Mouse (Mus musculus): ENCODE measurements around the gene E130116L18Rik.
"Not testable (repeated sequence)": the region's sequence is repeated elsewhere in the genome, so short reads cannot be mapped to it uniquely, and the experiment has no call there.

Gene E130116L18Rik

DNA sequence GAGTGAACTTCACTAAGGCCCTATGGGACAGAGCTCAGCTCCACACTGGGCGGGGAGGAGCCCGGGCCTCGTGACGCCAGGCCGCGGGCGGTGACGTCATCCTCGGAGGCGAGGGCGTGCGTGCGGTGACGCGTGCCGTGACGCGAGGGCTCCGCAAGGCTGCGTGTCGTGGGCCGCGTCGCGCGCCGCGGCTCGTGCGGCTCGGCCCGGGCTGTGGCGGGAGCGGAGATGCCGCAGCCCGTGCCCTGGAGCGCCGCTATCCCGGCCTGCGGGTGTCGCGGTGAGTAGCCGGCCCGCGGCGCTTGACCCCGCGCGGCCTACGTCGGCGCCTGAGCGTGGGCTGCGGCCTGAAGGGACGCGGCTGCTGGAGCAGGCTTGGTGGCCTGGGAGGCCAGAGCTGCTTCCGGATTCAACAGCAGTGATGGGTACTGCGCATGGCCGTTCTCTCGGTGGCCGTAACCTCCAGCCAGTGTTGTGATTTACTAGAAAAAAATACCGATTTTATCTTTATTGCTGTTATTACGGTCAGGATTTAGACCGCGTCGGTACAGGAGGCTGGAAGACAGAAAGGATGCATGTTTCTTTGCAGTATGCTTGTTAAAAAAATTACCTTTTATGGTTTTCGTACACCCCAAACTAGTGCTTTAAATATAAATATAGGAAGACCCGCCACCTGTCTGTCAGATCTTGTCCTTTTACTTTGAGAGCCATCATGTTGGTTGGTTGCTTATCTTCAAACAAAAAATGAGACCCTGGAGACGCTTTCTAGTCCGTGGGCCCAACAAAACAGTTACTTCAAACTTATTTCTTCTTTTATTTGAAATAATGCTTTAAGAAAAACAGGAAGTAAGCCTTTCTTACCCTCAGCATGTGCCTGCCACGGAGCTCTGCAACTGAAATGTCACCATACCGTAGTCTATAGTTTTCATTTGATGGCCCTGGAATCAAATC, at the start of gene E130116L18Rik:
TSS of gene E130116L18Rik (minus strand) at position 402 of the 951 bp plus-strand sequence.
- in situ Hi-C loops (cut with MseI, MboI): no loop called here

DNA sequence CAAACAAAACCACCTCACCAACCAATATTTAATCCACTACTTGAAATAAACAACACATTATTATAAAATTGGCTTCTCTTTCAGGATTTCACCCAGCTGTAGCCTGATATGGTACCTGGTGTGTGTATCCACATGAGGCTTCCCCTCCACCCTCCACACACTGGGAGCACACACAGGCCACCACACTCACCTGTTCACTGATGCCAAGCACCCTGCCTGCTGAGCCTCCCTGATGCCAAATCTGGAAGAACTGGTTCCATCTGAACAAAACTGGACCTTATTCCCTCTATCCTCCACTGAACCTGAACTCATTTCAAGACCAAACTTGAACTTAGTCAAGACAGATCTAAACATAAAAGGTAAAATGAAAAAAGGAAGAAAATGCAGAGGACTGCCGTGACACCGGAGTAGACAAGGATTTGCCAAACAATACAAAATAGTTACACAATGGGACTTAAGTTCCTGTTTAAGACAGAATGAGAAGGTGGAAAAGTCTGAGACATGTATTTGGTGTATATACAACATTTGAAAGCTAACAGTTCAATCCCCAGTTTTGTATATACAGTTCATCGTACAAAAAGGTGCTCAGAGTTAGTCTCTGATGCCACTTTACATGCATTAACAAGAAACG, 45.4 kb upstream of the E130116L18Rik start:
- in situ Hi-C loops (cut with MseI, MboI): no loop called here

DNA sequence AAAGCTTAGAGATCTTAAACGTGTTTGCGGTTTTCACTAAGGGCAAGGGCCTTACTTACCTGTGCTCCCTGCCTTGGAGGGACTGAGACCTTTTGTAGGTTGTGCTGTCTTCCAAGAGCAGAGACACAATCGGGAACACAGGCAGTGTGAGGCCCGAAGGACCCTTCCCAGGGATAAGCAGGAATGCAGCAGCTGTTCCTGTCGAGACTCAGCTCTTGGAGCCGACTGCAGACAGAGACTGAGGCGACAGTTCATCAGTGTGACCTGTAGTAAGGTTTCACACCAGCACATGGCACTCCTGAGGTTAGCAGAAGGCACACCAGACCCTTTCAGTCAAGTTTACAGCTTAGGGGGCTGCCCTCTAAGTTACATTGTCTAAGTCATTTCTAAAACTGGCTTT, 39.3 kb upstream of the E130116L18Rik start:
- in situ Hi-C loops (cut with MseI, MboI): no loop called here

DNA sequence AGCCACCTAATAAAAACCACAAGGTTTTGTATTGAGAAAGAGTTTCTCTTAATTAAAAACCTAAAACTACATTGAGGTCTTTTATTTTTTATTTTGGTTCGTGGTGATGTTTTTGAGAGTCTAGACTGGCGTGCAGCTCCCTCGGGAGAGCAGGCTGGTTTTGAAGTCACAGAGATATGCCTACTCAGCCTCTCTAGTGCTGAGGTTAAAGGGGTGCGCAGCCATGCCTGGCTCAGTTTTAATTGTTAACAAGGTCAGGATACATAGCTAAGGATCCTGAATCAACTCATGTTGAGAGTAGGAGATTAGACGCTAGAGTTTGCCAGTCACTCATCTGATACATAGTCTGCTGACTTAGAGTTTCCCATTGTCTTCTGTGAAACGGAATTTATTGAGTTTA, 38.5 kb upstream of the E130116L18Rik start:
- in situ Hi-C loops (cut with MseI, MboI): no loop called here

DNA sequence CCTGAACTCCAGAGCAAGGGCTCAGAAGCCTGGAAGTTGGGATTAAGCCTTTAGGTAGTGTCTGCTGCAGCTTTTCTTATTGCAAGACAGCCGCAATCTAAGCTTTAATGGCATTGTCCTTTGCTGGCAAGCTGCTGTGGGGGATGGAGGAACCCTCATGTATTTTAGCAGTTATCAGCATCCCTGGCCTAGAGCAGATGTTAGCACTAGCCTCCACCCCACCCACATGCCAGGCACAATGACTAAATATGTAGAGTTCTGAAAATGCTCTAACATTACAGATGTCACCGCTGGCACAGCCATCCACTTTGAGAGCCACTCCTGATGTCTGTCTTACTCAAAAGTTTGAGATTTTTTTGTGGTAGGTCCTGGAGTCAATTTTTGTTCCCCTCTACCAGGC, 33.7 kb upstream of the E130116L18Rik start:
- in situ Hi-C loops (cut with MseI, MboI): no loop called here

DNA sequence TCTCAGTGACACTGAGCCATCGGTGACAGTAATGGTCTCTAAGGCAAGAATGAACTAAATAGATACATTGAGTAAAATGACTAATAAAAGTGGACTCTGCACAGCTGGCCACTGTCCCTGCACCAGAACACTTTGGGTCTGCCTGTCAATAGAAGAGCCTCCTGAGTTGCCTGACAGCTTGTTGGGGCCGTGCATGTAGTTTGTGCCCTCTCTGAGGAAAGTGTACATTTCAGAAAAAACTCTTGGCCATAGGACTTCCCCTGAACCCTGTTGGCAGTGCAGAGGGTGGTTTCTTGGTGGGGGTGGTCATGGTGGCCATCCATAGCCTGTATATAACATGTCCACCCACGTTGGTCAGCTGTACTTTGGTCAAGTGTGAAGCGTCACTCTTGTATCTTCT, 31.5 kb upstream of the E130116L18Rik start:
- in situ Hi-C loops (cut with MseI, MboI): no loop called here

DNA sequence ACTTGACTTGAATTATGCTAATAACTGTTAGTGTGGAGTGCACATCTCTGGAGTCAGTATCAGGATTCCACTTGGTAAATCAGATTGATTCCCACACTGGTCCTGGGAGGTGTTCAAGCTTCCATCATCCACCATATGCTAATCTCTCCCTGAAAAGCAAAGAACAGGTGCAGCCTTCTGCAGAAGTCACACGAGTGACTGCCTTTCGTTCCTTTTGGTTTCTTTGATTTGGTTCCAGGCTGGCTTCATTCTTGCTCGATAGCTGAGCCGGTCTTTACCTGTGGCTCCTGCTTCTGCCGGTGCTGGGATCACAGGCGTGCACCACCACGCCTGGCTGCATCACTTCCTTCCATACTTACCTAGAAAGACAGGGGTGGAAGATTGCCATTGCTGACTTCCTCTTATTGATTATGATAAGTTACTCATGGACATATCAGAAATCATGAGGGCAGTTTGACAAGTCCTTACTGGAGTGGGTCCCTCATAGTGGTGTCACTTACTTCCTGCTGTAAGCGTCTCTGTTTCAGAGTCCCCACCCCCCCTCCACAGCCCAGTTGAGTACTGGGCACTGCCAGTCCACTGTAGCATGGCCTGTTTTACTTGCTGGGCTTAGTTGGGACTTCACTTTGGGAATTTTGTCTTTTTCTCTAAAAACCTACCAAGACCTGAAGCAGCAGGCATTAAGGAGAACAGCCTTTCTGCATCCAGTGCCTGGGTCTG, 30.0 kb upstream of the E130116L18Rik start:
- in situ Hi-C loops (cut with MseI, MboI): no loop called here

DNA sequence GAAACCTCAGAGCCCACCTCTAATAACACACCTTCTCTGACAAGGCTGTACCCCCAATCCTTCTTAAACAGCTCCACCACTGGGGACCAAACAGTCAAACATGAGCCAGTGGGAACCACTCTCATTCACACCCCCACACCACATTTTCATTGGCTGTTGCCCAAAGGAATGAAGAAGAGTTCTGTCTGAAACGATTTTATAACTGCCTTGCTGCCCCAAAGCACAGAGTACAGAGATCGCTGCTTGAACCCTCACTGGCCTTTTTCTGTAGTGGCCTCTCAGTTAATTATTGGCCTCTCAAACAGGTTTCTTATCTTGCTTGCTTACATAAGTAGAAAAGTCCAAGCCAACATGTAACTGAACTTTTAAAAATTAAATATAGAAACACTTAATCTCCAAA, 29.5 kb upstream of the E130116L18Rik start:
- in situ Hi-C loops (cut with MseI, MboI): no loop called here

DNA sequence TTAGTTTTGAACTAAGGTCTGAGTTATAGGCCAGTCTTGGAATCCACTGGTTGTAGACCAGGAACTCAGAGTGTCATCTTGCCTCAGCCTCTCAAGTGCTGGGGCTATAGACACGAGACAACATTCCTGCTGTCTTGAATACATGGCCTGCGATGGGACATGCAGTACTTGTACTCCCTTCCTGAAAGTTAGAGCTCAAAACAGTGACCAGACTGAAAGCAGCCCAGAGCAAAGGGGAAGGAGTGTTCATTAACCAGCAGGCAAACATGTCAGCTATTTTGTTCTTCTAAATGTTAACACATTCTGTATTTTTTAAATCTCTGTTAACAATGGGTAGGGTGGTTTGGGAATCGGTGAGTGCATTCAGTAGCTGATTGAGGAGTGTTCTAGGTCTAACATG, 24.1 kb upstream of the E130116L18Rik start:
- in situ Hi-C loops (cut with MseI, MboI): no loop called here

DNA sequence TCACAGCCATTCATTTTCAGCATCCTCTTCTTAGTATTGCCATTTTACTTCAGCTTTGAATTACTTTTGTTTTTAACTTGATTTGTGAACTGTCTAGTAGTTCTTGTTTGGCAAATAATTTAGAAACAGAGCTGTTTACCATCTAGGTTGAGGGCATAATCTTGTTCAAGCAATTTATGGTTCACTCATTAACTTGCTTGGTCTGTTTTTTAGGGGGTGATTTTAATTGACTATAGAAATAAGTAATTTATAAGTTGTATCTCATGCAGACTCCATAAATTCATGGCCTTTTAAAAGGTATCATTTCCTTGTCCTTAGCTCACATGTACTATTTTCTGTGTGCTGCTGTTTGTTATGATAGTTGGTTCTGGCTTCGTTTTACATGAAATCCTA, 23.5 kb upstream of the E130116L18Rik start:
- in situ Hi-C loops (cut with MseI, MboI): no loop called here

DNA sequence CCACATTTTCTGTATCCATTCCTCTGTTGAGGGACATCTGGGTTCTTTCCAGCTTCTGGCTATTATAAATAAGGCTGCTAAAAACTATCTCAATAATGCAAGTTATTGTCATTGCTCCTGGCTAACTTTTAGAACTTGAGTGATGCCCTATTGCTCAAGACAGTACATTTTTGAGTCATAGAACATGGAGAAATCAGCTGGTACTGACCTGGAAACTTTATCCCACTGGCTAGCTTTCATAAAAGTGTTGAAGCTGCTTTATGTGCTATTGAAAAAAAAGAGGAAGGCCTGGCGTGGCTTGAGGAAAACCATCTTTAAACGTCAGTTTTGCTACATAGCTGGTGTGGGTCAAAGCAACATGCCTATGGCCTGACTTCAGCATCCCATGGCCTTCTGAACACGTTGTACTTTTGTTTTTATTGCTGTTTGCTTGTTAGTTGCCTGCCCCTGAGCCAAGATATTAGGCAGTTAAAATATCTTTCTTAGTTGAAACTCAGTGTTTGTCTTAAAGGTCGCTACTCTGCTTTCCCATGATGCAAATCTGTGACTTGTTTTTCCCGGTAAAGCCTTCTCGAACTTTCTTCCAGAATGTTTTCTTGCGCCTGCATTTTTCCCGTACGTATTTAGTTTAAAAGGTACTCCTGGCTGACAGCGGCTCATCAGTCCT, 23.0 kb upstream of the E130116L18Rik start:
- in situ Hi-C loops (cut with MseI, MboI): no loop called here

DNA sequence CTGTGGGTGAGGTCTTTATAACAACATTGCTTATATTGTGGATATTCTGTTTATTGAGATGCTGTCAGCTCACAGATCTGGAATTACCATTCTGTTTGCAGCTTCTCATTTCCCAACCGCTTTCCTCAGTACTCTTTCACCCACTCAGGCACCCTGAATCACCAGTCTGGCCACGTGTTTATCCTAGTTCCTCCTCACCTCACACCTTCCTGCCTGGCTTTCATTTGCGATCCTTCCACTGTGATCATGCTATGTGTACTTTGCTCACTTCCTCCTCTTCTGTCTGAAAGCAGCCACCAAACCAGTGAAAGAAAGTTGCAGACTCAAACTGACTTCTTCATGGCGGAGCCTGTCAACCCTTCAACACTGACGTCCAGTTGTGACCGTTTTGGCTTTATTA, 20.1 kb upstream of the E130116L18Rik start:
- in situ Hi-C loops (cut with MseI, MboI): no loop called here

DNA sequence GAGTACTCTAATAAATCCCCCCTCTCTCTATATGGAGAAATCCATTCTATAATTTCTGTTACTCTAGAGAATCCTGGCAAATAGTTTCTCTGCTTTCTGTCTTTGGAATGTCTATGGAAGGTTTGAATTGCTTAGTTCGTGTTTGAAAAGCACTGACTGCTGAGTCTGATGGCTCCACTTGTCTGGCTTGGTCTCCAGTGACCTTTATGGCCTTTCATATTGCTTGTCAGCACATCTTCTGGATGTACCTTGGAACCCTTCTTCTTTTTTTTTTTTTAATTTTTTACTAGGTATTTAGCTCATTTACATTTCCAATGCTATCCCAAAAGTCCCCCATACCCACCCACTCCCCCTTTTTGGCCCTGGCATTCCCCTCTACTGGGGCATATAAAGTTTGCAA, 1.4 kb upstream of the E130116L18Rik start:
- in situ Hi-C loops (cut with MseI, MboI): not testable (repeated sequence)

DNA sequence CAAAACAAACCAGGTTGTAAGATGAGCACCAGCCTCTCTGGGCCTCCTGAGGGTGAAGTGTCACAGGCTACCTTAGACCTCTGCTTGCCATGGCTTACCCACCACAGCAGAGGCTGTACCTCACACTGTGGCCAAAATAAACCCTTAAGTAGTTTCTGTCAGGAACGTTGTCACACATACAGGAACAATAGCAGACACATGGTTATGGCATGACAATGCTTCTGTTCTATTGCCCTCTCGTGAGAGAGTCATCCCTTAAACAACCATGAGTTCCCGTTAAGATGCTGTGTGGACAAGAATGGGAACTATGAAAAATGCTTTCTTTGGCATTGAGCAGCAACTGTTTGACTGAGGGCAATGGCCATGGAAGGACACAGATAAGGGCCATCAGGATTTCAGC, 1.3 kb downstream of the E130116L18Rik start, which contains the start of gene Galnt11:
TSS of gene Galnt11 (plus strand) at position 301 of the 400 bp plus-strand sequence.
- in situ Hi-C loops (cut with MseI, MboI): no loop called here

DNA sequence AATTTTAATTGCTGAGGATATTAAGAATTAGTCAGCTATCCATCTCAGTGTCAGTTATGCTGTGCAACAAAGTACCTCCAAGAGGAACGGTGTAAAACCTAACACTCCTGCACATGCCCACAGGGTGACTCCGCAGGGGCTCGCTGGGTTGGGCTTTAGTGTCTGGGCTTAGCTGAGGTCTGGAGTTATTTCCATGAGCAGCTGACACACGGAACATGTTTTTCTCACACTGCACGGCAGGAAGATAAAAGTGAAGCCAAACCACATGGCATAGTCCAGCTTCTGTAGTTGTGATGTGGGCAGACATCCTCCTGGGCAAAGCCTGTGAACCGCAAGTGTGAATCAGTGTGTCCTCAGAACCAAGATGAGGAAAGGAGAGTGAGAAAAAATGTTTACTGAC, 7.9 kb downstream of the E130116L18Rik start:
- in situ Hi-C loops (cut with MseI, MboI): no loop called here

DNA sequence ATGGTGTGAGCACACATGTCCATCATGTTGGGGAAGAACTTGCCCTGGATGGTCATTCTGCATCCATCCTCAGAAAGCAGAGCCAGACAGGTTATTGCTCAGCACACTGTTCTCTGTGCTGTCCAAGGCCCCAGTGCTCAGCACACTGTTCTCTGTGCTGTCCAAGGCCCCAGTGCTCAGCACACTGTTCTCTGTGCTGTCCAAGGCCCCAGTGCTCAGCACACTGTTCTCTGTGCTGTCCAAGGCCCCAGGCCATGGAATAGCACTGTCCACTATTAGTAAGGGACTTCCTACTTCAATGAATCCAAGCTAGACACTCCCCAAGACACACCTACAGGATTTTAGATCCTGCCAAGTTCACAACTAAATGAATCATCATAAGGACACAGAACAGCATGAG, 9.7 kb downstream of the E130116L18Rik start:
- in situ Hi-C loops (cut with MseI, MboI): not testable (repeated sequence)

DNA sequence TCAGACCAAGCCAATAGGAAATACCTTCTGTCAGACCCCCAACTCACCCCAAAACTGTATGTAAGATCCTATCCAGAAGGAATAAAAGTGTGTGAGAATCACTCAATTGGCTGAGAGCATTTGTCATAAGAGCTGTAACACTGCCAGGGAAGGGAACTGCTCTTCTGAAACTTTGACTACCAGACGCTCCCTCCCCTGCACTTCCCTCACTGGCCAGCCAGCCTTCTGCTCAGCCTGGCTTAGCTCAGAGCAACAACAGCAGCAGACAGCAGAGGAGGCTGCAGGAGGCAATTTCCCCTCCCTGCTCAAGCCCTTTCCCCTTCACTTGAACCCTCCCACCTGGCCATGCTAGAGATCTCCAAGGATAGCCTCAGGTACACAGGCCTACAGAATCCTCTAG, 11.1 kb downstream of the E130116L18Rik start:
- in situ Hi-C loops (cut with MseI, MboI): no loop called here

DNA sequence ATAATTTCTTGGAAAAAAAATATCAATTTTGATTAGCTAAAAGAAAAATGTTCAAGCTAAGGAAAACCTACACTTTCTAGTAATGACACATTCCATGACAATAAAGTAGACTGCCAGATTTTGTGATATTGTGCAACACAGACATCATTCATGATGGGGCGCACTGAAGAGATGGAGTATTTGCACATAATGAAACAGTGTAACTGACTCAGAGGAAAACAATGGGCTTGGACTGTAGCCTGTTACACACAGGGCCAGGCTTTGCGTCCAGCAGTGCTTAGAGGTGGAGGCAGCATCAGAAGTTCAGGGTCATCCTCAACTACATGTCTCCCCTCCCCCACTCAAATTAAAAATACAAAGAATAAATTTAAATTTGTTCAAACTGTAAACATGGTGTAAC, 32.4 kb downstream of the E130116L18Rik start:
- in situ Hi-C loops (cut with MseI, MboI): no loop called here

DNA sequence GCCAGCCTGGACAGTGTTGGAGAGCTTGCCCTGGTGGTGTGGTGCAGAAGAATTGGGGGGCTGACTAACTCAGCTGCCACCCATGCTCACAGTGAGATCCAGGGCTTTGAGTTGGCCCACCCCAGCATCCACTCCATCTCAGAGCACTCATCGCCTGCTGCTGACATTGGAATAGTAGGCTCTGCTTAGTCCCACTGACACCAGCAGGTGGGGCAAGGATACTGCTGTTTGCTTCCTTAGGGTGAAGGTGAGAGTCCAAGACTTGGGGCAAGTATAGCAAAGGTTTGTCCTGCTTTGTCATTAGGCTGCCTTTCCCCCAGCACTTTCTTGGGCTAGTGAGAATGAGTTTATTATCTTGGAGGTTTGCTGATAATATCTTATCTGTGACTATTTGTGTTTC, 34.2 kb downstream of the E130116L18Rik start:
- in situ Hi-C loops (cut with MseI, MboI): no loop called here

DNA sequence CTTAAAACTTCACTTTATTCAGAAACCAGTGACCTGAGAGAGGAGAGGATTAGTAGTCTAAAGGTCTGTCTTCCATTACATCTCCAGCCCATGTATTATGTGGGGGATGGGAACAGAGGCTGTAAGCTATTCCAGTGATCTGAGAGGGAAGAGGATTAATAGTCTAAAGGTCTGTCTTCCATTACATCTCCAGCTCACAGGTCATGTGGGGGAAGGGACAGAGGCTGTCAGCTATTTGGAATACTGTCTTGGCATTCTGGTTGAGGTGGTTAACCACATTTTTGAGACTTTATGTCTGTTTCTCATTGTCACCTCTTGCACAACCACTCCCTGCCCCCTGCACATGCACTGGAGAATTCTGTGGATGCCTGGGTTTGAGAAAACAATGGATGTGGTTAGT, 35.2 kb downstream of the E130116L18Rik start:
- in situ Hi-C loops (cut with MseI, MboI): no loop called here

DNA sequence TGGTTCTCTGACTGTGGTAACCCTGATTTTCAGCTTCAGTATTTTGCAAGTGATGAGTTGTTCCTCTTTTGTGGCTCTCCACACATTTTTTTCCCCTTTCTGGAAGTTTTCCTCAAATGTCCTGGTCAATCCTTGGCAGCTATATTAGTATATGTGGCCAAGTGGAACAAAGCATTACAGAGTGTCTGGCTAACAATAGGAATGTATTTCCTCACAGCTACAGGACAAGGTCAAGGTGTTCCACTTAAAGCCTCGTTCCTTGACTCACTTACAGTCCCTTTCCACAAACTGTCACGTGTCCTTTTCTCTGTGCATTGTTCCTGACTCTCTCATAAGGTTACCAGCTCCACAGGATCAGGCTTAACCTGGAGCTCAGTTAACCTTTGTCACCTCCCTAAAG, 38.4 kb downstream of the E130116L18Rik start:
- in situ Hi-C loops (cut with MseI, MboI): no loop called here

DNA sequence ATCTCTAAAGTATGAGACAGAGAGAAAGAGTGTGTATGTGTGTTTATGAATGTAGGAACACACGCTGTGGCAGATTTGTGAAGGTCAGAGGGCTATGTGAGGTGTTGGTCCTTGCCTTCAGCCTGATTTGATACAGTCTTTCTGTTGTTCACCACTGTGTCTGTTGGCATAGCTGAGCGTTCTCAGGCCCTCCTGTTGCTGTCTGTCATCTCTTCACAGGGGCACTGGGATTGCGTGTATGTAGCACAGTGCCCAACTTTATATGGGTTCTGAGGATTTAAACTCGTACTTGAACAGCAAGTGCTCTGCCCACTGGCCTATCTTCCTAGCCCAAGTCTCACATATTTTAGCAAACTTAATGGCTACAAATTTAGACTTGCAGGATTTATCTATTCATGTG, 39.4 kb downstream of the E130116L18Rik start:
- in situ Hi-C loops (cut with MseI, MboI): no loop called here

Data from mouse trophoblast stem cell (cell line).